Mouse (Mus musculus) intestine, postnatal 0 days (tissue): ENCODE results near the gene Tsen54. TPM values are rescaled to one million over a fixed set of nuclear protein-coding genes. Genes with fewer than 3 reads are reported as not detected.

Experiments
- ATAC-seq: fragments of 200-750 bp; cut with Nextera tagmentation; 2 replicates; pipeline ENCODE4 v1.8.0; 2017; ENCODE audit warnings: mild to moderate bottlenecking, moderate TSS enrichment, moderate library complexity
- H3K27ac ChIP-seq: fragments of 300-500 bp; sonication (generic); 2 replicates; pipeline ENCODE4 v1.5.1; 2014; ENCODE audit warnings: mild to moderate bottlenecking, low read depth, low read length, moderate library complexity
- H3K27me3 ChIP-seq: fragments of 300-500 bp; sonication (generic); replicated peaks from 2 replicates; pipeline ENCODE4 v1.6.1; 2014; ENCODE audit warnings: low read length, mixed read lengths; ENCODE audit not compliant: control insufficient read depth, insufficient read depth
- H3K36me3 ChIP-seq: fragments of 300-500 bp; sonication (generic); 2 replicates; pipeline ENCODE4 v1.6.1; 2014; ENCODE audit warnings: mild to moderate bottlenecking, moderate library complexity; ENCODE audit not compliant: control insufficient read depth, insufficient read depth
- H3K4me1 ChIP-seq: fragments of 300-500 bp; sonication (generic); replicated peaks from 2 replicates; pipeline ENCODE4 v1.6.1; 2014; ENCODE audit warnings: antibody characterized with exemption, low read length, mixed read lengths; ENCODE audit not compliant: control insufficient read depth, insufficient read depth
- H3K4me2 ChIP-seq: fragments of 300-500 bp; sonication (generic); replicated peaks from 2 replicates; pipeline ENCODE4 v1.6.1; 2014; ENCODE audit warnings: low read depth, mild to moderate bottlenecking, moderate library complexity
- H3K4me3 ChIP-seq: fragments of 300-500 bp; sonication (generic); 2 replicates; pipeline ENCODE4 v1.5.1; 2014; ENCODE audit warnings: low read depth, low read length
- H3K9ac ChIP-seq: fragments of 300-500 bp; sonication (generic); 2 replicates; pipeline ENCODE4 v1.6.1; 2014; ENCODE audit warnings: mild to moderate bottlenecking, low read depth, low read length
- H3K9me3 ChIP-seq: fragments of 300-500 bp; sonication (generic); 2 replicates; pipeline ENCODE4 v1.6.1; 2016; ENCODE audit warnings: mixed run types; ENCODE audit not compliant: control insufficient read depth
- CTCF ChIP-seq: sonication (generic); IDR thresholded peaks from 2 replicates; pipeline ENCODE4 v1.5.1; 2016; ENCODE audit warnings: low read depth, mild to moderate bottlenecking, control low read depth, antibody characterized with exemption, moderate library complexity
- WGBS: fragments of 180-500 bp; shearing (Covaris S2); extraction: QIAGEN DNeasy Blood & Tissue Kit; methylation state at CpG from one replicate; pipeline ENCODE4 v1.1.7; 2014; 5-methylcytosine and 5-hydroxymethylcytosine counted together
- polyA plus RNA-seq: library from polyadenylated mRNA; unstranded; fragments of >200 nt; fragmentation: Nextera tagmentation; extraction: Ambion mirVana; gene quantifications from 2 replicates; pipeline ENCODE4 v1.2.1, GENCODE M21; 2015

Gene Tsen54
- polyA plus RNA-seq, 1 experiment from 2014 or later: 17.0 TPM

DNA sequence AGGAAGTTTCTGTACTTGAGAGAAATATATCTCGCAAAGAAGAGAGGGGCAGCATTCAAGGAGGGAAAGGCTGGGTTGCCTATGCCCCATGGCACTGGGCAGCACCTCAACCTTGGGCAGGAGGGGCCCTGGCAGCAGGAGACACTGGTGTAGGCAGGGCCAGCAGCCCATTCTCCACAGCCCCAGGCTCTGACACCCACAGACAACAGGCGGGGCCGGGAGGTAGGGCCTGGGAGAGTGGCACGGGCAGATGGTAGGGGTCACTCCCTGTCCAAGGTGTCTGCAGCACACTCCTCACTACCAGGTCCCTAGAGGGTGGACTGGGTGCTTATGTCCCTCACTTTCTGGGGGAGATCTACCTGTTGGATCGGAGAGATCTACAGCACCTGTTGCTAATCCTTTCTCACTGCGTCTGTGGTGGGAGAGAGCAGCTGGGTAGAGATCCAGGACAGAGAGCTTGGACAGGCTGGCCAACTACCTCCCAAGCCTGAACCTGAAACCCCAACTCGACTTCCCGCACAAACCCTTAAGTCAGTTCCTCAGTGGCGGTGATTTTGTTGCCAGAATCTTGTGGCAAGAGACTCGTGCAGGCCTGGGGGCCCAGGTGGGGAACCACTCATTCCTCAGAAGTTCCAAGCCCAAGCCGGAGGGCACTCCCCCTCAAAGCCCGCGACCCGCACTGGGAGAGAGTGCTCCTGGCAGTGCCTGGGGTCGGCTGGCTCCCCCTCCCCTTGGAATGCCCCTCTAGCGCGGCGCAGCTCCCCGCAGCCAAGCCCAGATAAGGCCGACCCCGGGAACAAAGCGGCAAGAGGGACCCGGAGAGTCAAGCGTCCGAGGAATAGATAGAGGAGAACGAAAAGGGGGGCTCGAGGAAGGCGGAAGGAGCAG lies 1.7 kb upstream of the Tsen54 start:
- H3K27me3 ChIP-seq: no peaks in the 10 kb centered on the region
- peak overlapping the region; percentile 73 for H3K27ac ChIP-seq
- peaks cover 24% of the 10 kb centered on the region for H3K4me1 ChIP-seq
- 5% methylated on average over 28 of the region's 28 CpGs for WGBS
- no peak for ATAC-seq
- peaks cover 23% of the 10 kb centered on the region; the same call in 1 of the 2 replicates for H3K36me3 ChIP-seq
- H3K4me3 ChIP-seq: peak overlapping the region; percentile 83
- H3K4me2 ChIP-seq: peak overlapping the region; percentile 99
- H3K9ac ChIP-seq: peak overlapping the region; percentile 81
- no peak for TF ChIP-seq CTCF
- no peaks in the 10 kb centered on the region for H3K9me3 ChIP-seq

DNA sequence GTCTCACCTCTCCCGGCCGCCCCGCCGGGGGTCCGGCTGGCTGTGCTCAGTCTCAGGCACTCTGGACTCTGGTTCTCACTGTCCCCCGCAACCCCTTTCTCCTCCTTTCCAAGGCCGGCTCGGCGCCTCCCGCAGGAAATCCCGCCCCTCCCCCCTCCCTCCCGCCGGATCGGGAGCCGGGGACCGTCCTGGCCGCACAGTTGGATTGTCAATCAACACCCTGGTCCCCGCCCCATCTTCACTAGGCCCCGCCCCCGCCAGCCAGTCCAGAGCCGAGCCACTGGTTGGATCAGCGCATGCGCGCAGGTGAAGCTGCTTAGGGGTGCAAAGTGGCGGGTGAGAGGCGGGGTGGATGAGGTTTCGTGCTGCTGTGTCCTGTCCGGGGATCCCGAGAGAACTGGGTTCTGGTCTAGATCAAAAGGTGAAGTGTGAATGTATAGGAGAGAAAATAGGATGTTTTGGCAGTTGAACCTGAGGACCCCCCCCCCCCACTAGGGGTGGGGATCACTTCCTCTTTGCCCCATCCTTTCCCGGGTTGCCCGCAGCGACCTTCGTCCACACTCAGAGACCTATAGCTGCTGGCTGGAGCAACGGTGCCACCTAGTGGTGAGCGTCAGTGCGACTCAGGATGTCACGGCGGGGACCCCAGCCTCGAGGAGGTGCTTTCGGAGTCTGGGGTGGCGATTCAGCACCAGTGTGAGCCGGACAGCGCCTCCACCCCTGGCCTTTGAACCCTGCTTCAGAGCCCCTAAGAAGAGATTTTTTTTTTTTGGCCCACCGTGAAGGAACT lies 822 bp upstream of the Tsen54 start, which contains the start of gene Caskin2:
Caskin2 (minus strand) TSS at position 133 of the 790 bp plus-strand sequence.
- H3K4me3 ChIP-seq: peak within 1 kb of the TSS; percentile 83
- peak within 1 kb of the TSS; percentile 73 for H3K27ac ChIP-seq
- peak; percentile 99 for TF ChIP-seq CTCF

DNA sequence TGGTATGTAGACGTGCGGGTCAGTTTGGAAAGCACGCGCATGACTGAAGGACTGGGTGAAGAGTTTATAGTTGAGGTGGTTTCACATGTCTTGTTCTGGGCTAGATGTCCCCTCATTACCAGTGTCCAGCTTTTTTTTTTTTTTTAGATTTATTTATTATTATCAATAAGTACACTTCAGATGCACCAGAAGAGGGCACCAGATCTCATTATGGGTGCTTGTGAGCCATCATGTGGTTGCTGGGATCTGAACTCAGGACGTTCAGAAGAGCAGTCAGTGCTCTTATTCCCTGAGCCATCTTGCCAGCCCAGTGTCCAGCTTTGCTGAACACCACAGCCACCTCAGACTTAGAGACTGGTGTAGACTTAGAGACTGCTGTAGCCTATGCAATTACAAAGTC lies 2.8 kb downstream of the Tsen54 start:
- peaks cover 8% of the 10 kb centered on the region; the same call in 1 of the 2 replicates for H3K4me1 ChIP-seq
- H3K4me3 ChIP-seq: no peak overlapping the region
- no peak overlapping the region for H3K4me2 ChIP-seq
- H3K27ac ChIP-seq: no peak overlapping the region
- no peaks in the 10 kb centered on the region for H3K27me3 ChIP-seq
- peak; percentile 52 for TF ChIP-seq CTCF
- ATAC-seq: no peak
- peaks cover 25% of the 10 kb centered on the region; the same call in 1 of the 2 replicates for H3K36me3 ChIP-seq
- no peak overlapping the region for H3K9ac ChIP-seq
- H3K9me3 ChIP-seq: no peaks in the 10 kb centered on the region
- 86% methylated on average over 5 of the region's 5 CpGs for WGBS

More for the DNA sequence above, 822 bp upstream of the Tsen54 start, which contains the start of gene Caskin2:
- Histone ChIP-seq H3K9me3 (no peaks in the 10 kb centered on the region), H3K4me2 (peak within 1 kb of the TSS; percentile 99), H3K36me3 (peaks cover 25% of the 10 kb centered on the region; the same call in 1 of the 2 replicates), H3K4me1 (peaks cover 20% of the 10 kb centered on the region), H3K27me3 (no peaks in the 10 kb centered on the region), H3K9ac (peak within 1 kb of the TSS; percentile 81)
- WGBS: under 1% methylated on average over 41 of the region's 44 CpGs
- peak; percentile 90 for ATAC-seq

DNA sequence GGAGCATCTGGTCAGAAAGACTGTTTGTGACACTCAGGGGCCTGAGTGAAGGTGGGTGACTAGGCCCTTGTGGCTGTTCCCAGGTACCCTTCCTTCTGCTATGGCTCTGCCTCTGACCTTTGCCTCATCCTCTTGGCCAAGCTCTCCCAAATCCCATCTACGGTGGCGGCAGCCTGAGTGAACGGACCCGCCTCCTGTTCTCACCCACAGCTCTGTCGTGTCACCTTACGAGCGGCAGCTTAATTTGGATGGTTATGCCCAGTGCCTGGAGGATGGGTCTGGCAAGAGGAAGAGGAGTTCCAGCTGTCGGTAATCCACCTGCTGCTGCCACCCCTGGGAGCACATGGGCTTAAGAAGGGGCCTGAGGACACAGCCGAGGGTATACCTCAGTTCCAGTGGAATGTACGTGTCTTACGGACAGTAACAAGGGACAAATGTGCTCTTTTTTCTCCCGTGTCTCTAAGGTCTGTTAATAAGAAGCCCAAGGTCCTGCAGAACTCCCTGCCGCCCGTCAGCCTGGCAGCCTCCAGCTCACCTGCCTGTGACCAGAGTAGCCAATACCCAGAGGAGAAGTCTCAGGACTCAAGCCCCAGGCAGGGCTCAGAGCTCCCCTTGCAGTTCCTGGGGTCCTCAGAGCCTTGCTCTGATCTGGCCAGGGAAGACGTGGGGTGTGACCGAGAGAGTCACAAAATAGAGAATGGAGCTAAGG lies 5.5 kb downstream of the Tsen54 start:
- Histone ChIP-seq H3K9ac (no peak overlapping the region), H3K4me3 (no peak overlapping the region), H3K36me3 (peaks cover 25% of the 10 kb centered on the region; the same call in 1 of the 2 replicates), H3K27me3 (no peaks in the 10 kb centered on the region), H3K4me1 (0 out of 2 replicates have a peak, but pooled peaks cover 5% of the 10 kb centered on the region), H3K27ac (no peak overlapping the region), H3K9me3 (no peaks in the 10 kb centered on the region), H3K4me2 (no peak overlapping the region)
- WGBS: 89% methylated on average over 16 of the region's 16 CpGs
- ATAC-seq: no peak
- no peak for TF ChIP-seq CTCF

DNA sequence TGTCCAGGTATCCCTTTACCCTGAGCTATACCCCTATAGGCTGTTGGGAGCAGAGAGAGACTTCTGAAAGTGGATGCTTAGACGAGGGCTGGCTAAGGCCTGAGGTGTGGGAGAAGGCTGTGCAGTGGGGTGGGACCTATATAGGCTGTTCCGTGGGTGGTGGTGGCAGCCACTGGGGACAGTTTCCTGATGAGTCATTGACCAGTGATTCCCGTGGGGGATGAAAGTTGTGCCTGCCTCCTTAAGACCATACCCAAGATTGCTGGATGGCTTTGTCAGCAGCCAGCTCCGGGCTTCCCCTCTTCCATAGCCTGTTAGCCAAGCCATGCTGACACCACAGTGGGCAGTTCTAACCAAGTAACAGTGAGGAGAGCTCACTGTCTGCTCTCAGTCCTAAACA lies 6.5 kb downstream of the Tsen54 start:
- no peak for ATAC-seq
- H3K9ac ChIP-seq: no peak overlapping the region
- no peak overlapping the region for H3K27ac ChIP-seq
- no peaks in the 10 kb centered on the region for H3K9me3 ChIP-seq
- 0 out of 2 replicates have a peak, but pooled peaks cover 5% of the 10 kb centered on the region for H3K4me1 ChIP-seq
- H3K4me3 ChIP-seq: no peak overlapping the region
- peaks cover 25% of the 10 kb centered on the region; the same call in 1 of the 2 replicates for H3K36me3 ChIP-seq
- no peak overlapping the region for H3K4me2 ChIP-seq
- TF ChIP-seq CTCF: no peak
- no peaks in the 10 kb centered on the region for H3K27me3 ChIP-seq
- 71% methylated on average over 4 of the region's 4 CpGs for WGBS
